Mouse (Mus musculus): Measurements from ENCODE around the gene Gm20662.
A peak's percentile ranks its signal among the peaks of the same experiment; 100 is the strongest.

Gene Gm20662

DNA sequence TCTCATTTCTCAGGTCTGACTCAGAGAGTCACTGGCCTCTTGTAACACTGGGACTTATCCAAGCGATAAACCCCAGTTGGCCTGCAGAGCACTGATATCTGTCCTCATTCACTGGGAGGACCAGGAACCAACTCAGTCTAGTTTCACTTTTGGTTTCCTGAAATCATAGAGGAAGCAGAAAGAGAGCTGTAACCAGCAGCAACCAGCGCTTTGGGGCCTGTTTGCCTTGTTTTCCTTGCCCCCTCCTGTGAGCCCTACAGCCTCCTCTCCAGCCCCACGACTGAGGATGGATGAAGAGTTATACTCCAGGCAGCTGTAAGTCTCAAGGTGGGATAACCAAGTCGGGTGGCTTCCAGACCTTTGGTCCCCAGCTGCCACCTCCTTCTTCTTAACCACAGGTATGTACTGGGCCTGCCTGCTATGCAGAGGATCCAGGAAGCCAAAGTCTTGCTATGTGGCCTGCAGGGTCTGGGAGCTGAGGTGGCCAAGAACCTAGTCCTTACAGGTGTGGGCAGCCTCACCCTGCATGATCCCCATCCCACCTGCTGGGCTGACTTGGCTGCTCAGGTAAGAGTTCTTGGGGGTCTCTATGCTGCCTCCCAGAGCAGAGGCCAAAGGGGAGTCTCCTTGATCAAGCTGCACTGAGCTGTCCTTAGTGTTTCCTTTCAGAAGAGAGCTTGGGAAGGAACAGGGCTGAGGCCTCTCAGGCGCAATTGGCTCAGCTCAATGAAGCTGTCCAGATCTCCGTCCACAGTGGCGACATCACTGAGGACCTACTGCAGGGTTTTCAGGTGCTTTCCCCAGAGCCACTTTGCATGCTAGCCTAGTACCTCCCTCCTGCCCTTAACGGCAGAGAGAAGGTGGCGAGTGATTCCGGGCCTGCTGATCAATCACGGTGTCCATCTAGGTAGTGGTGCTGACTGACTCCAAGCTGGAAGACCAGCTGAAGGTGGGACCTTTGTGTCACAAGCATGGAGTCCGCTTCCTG is 20.5 kb upstream of the Gm20662 start, which contains the start of gene Uba7:
TSS of gene Uba7 (plus strand) at position 107 of the 988 bp plus-strand sequence.
- peak; percentile 36 to 48 for DNase-seq

DNA sequence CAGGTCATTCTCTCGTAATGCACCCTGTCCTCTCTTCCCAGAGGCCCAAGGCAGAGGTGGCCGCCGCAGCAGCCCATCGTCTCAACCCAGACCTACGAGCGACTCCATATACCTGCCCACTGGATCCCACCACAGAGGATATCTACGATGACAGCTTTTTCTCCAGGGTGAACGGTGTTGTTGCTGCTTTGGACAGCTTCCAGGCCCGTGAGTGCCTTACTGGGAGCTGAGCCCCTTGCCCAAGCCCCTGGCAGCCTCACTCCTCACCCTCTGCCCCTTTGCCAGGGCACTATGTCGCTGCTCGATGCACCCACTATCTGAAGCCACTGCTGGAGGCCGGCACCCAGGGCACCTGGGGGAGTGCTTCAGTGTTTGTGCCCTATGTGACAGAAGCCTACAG is 17.3 kb upstream of the Gm20662 start:
- DNase-seq: no peak

DNA sequence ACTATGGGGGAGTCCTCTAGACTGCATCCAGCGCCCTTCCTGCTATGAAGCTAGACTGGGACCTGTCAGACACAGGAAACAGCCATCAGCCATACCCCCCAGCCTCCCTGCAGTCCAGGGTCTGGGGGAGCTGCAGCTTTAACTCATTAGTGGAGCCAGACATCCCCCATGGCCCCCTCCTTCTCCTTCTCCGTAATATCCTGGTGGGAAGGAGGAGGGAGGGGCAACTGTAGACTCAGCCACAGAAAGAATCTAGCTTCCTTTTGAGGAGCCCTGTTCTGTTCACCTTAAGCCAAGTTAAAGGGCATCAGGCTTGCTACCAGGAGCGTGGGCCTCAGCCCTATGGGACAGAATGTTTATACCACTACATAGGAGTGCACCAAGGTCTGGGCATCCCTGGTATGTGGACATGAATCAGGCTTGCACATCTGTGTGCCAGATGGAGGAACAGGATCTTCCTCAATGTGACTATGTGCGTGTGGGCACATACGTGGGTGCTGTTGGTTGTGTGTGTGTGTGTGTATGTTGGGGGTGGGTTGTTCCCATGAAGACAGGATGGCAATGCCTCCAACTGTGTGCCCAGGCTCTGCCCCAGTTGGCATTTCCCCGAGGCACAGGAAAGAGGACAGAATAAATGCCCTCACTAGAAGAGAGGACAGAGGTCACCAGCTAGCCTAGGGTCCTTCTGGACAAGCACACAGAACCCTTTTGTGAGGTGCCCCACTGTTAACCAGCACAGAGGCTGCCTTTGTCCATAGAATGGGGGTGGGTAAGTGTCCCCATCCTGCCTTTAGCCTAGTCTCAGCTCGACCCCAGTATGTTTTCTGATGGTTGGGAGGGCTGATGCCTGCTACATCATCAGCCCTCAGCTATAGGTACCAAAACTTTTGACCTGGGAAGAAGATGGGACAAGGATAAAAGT is 14.2 kb upstream of the Gm20662 start:
- DNase-seq: no peak

DNA sequence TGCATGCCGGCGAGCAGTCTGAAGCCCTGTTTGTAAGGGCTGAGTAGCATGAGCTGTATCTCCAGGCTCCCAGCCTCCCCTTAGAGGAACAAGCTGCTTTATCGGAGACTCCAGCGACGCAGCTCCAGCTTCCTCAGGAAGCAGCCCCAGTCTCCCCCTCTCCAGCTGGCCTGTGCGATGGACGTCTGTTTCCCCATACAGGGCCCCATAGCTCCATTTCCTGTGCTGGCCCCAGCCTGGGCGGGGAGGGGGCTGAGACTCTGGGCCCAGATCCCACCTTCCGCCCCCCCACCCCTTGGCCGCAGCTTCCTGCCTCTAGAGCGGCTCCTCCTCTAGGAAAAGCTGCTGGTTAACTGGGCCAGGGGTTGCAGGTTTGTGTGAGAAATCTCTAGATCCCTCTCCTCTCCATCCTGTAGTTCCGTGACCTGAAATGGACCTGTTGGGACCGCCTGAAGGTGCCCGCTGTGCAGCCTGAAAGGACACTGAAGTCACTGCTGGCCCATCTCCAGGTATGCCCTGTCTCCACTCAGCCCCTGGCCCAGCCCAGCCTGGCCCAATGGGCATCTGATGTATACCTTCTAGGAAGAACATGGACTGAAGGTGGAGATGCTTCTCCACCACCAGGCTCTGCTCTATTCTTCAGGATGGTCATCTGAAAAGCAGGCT is 13.3 kb upstream of the Gm20662 start, which contains the start of gene Gm20661:
TSS of gene Gm20661 (plus strand) at position 378 of the 666 bp plus-strand sequence.
- DNase-seq: peak; percentile 76 to 80

DNA sequence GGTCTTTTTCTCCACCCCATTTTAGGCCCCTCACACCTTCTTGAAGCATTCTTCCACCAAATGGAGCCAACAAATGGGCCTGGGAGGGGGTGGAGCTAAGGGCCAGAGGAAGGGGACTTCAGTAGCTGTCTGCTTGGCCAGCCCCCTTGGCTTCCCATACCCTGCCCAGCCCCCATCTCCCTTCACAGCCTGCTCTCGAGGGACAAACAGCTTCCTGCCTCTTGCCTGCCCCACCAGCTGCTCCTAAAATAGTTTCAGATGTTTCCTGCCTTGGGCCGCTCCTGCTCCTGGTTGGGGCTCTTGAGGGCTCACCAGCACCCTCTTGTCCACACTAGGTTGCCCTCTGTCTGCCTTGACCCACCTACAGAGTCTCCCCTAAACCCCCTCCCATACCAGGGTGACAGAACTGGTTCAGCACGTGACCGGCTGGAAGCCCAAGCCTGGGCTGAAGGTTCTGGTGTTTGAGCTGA is 12.7 kb upstream of the Gm20662 start:
- DNase-seq: peak; percentile 79 to 81

DNA sequence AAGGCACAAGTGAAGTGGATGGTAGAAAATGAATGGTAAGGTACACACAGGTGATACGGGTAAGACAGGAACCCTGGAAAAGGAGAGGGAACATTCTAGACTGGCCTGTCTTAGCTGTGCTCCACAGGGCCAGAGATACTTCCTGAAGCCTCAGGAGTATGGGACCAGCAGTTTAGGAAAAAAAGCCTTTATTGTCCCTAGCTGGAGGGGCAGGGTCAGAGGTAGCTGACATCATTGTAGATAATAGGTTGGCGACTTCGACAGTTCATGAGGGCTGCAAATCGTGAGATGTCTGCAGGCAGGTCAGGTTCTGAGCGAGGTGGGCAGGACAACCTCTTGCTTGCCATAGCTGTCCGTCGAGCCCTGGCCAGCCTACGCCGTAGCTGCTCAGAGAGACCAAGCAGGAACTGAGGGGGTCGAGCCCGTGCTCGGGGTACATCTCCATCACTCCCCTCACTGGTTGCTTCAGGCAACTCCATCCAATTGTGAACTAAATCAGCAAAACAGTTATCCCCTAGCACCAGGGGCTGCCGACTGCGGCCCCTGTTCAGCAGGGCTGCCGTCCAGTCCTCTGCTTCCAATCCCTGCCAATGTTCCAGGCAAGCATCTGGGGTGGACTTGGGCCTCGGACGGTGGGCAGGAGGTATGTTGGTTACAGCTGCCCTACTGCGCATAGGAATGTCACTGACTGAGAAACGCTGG is 11.9 kb upstream of the Gm20662 start:
- no peak for DNase-seq

DNA sequence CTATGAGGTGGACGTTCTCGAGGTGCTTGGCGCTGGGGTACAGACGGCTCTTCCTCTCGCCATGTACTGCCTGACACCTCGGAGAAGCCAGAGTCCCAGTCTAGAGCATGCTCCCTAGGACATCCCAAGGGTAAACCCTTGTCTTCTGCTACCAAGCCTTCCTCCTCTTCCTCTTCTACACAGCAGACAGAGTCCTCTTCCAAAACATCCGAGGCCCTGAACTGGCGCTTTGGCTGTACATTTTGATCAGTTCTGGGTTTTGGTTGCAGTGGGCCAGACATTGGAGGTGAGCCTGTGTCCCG is 11.4 kb upstream of the Gm20662 start:
- no peak for DNase-seq

DNA sequence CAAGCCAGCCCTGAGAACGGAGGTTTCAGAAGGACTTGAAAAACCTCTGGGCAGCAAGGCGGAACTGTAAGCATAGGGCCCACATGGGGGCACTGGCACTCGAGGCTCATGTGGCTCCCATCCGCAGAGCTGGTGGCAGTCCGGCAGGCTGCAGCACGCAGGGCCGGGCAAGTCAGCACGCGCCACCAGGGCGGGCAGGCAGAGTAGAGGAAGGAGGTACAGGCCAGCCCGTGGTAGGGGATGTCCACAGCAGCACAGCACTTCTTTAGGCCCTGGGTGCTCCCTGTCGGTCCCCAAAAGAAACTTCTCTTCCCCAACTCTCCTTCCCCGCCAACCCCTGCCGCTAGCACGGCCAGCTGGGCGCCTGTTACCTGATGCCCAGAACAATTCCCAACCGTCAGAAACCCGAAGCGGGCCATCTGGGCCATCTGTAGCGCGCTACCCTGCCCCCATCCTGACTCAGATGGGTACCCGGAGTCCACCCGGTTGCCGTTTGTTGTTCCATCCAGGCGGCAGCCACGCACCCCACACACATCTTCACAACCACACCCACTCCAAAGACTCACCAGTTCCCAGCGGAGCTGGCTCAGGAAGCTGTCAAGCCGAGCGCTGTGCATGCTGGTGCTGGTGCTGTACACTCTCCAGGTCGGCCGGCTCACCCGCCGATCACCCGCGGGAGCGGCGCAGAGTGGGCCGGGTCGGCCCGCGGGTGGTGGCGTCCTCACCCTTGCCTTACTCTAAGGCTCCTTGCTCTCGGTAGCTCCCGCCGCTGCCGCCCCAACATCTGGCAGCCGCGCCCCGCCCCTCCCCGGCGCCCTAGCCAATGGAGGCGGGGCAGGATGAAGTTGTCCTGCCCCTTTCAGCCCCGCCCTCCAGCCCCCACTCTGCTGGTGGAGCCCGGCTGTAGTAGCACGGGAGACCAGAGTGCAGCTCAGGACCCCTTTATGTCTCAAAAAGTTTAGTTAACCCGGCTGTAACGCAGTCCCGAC is 10.7 kb upstream of the Gm20662 start, which contains the start of gene Inka1:
TSS of gene Inka1 (minus strand) at position 749 of the 989 bp plus-strand sequence.
- peak; percentile 86 to 90 for DNase-seq

DNA sequence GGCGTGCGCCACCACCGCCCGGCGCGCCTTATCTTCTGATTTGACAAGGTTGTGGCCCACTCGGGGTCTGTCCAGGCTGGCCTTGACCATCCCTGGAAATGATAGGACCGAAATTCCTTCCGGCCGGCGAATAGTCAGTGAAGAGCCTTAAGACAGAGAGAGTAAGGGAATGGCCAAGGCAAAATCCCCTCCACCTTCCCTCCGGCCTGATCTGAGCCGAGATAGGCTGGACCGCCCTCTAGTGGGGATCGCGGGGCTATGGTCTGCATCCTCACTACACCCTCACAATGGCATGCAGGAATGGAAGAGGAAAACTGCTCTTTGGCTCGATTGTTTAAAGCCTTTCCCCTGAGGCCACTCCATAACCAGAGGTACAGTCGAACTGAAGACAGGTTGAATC is 9.8 kb upstream of the Gm20662 start:
- DNase-seq: peak; percentile 84 to 86

DNA sequence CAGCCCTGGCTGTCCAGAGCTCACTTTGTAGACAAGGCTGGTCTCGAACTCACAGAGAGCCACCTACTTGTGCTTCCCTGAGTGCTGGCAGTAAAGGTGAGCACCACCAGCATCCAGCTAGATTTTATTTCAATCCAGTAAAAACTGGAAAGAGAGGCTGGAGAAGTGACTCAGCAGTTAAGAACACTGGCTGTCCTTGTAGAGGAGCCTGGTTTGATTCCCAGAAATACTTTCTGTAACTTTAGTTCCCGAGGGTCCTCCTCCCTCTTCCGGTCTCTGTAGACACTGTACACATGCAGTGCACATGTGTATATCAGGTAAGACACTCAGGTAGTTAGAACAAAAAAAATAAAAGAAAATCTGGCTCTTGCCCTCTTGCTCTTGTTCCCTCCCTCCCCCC is 8.2 kb upstream of the Gm20662 start:
- DNase-seq: no peak

DNA sequence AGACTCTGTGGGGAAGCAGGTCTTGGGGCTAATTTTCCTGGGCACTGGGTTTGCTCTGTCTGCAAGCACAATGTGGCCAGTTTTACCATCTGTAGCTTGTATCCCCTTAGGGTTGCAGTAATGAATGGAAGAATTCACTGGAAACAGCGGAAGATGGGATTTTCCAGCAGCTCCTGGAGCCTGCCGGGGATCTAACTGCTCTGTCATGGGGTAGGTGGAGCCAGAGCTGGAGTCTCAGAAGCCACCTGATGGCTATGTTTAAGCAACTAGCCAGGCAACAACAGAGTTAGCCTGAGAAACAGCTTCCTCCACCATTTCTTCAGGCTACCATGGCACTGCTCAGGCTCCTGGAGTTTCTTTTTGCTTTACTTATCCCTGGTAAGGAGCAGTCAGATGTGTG is 4.0 kb upstream of the Gm20662 start, which contains the start of gene Cdhr4:
TSS of gene Cdhr4 (plus strand) at position 301 of the 400 bp plus-strand sequence.
- DNase-seq: no peak

DNA sequence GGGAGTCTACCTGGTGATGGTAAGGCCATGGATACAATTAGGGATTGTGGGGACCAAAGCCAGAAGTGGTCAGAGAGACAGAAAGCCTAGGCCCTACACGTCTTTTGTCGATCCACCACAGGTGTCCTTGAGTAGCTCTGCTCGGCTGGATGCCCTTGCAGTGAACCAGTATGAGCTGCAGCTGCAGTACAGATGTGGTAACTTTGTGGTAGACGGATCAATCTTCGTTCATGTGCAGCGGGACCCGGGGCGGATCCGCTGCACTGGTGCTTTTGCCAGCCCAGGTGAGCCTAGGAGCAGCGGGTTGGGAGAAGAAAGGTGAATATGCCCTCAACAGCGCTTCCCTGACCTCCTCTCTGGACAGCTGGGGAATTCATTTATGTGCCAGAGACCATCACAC is 3.1 kb upstream of the Gm20662 start:
- DNase-seq: no peak

DNA sequence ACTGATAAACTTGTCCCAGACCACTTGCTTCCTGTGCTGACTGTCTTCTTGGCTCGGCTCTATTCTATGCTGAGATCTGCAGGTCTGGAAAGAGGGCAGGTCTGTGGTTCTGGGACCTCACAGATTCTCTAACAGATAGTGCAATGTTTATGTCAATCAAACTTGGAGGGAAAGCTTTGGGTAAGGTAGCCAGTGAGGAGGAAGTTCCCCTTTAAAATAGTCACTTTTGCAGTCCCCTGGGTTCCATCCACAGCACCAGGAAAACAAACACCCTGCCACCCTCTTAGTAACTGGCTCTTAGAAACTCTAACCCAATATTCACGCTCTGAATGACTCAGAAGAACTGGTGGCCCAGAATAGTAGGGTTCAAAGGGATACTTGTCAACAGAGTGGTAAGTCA is 1.7 kb upstream of the Gm20662 start:
- no peak for DNase-seq

DNA sequence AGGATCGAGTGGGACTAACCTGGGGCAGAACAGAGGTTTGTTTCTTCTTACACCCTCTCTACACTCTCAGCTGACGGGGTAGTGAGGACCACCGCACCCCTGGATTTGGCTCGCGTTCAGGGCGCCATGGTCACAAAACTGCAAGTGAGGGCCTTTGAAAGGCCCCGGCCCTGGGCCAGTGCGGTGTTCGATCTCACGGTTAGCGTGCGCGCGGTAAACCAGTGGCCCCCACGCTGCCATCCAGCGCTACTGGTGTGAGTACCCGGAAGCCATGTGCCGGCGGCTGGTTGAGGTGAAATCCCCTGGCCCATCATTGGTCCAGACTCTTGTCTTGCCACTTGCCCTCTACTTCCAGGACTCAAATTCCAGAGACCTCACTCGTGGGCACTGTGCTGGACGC is 636 bp upstream of the Gm20662 start:
- DNase-seq: no peak

DNA sequence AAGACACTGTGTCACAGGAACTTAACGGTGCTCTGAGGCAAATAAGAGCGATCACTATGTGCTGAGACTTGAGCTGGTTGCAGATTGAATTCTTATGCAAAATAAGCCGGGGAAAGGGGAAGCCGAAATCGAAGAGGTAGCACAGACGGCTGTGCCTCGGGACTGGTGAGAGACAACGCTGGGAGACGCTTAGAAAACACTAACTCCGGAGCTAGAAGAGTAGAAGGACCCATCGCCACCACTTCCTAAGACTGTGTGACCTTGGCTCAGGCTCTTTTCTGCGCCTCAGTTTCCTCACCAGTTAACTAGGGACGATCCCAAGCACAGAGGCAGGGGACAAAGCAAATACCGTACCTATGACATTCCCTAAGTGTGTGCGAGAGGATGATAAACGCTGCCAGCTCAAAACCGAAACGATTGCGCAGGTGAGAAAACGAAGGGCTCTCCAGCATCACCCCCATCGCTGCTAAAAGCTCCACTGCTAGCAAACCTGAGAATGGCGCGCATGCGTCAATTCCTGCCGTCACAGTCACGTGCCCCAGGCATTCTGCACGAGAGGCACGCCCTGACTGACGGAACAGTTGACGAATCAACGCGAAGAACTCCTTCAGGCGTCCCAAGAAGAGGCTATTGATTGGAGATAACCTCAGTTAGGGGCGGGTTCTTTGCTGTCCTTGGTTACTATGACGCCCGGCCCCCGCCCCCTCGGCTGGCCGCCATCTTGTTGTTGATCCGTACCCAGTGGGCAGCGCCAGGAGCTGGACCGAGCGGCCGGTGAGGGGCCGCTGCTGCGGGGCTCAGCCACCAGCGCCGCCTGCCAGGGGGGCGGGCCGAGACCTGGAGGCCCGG is 6.0 kb downstream of the Gm20662 start, which contains the start of gene Ip6k1:
TSS of gene Ip6k1 (plus strand) at position 580 of the 849 bp plus-strand sequence.
- DNase-seq: peak; percentile 100

DNA sequence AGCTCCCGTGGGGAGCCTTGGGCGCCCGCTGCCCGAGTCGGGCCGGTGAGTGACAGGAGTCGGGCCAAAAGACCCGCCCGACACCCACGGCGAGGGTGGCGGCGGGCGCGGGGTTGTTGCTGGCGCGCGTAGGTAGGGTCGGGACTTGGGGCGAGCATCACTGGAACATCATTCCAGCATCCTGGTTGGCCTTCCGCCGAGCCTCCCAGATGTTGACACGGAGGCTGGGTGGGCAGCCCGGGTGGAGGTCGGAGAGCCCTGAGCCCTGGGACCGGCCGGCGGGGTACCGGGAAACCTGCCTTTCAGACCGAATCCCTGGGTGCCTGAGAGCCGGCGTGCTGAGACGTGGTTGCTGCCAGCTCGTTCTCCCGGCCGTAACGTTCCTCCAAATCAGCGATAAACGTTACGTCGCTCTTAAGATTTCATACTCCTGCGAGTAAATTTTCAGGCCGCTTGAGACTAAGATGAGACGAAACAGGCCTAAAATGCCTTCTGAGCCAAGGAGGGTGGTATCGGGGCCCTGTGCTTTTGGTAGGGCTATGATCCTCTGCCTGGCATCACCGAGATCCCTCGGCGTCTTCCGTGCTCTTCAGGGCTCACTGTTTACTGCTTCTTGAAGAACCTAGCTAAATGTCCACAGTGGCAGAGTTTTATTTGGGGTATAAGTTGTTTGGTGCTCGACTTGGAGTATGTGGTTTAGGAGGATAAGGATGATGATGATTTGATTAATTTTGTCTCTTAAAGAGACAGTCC is 6.8 kb downstream of the Gm20662 start:
- no peak for DNase-seq

DNA sequence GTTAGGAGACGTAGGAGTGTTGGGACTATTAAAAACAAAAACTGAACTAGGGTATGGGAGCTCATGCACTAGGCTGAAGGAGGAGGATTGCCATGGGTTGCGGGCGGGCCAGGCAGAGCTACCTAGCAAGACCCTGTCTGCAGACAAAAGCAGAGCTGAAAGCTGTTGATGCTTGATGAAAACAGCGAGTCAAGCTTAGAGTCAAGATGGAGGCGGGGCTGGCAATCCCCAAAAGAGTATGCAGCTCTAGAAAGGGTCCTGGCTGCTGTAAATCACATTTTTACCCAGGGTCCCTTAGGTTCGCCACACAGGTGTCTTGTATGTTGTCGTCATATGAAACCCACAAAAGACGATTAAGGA is 7.4 kb downstream of the Gm20662 start:
- DNase-seq: no peak

DNA sequence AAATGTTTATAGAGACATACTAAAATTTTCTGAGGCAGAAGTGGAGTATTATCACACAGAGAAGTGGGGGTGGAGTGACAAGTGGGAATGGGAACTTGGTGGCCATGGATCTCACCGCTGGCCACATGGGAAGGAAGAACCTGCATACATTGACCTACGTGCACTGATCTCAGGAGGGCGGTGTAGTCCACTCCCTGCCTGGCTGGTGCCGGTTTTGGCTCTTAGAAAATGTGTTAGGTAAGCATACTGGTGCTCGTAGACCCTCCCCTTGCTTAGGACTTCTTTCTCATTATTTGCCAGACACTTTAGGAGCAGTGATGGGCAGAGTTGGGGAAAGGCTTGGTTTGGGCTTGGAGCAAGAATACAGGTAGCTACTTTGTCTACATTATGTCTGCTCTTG is 11.9 kb downstream of the Gm20662 start:
- DNase-seq: peak in 1 of 2 experiments; percentile 10

DNA sequence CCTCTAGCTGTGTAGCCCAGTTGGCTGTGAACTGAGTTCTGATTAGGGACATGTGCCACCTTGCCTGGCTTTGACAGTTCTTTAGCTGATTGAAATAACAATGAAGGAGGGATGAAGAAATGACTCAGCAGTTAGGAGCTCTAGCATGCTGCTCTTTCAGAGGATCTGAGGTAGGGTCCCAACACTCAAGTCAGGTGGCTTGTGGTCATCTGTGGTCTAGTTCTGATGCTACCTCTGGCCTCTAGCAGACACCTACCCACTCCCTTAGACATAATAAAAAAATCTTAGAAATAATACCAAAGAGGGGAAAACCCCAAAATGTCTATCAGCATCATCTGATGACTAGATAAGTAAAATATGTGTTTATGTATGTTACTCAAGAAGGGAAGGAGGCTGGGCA is 14.2 kb downstream of the Gm20662 start:
- DNase-seq: no peak
